Mouse (Mus musculus) heart, embryonic 14.5 days (tissue): ENCODE results near the gene Tm9sf1. TPM values are rescaled to one million over a fixed set of nuclear protein-coding genes. Genes with fewer than 3 reads are reported as not detected.

Experiments used
- ATAC-seq: fragments of 200-750 bp; cut with Nextera tagmentation; 2 replicates; pipeline ENCODE4 v1.8.0; 2017; ENCODE audit warnings: low read depth, moderate TSS enrichment; ENCODE audit not compliant: insufficient number of reproducible peaks, insufficient read depth, low FRiP score
- H3K27ac ChIP-seq, 2 experiments: fragments of 200-500 bp in 1 of 2; fragments of 300-500 bp in 1 of 2; sonication (generic) in 1 of 2; replicated peaks in 1 of 2; 2 replicates each; pipeline ENCODE4 v1.5.1; 2012 to 2014; ENCODE audit warnings: low read depth in 2 of 2, low read length in 2 of 2, control low read depth in 1 of 2, mild to moderate bottlenecking in 1 of 2, mixed read lengths in 1 of 2; ENCODE audit not compliant: control insufficient read depth in 1 of 2, insufficient read depth in 1 of 2
- H3K27me3 ChIP-seq: fragments of 300-500 bp; sonication (generic); 2 replicates; pipeline ENCODE4 v1.6.1; 2014; ENCODE audit warnings: mild to moderate bottlenecking, low read length, control low read depth; ENCODE audit not compliant: control insufficient read depth, insufficient read depth
- H3K36me3 ChIP-seq: fragments of 300-500 bp; sonication (generic); 2 replicates; pipeline ENCODE4 v1.6.1; 2014; ENCODE audit warnings: mild to moderate bottlenecking, control low read depth, low read length, mixed read lengths; ENCODE audit not compliant: control insufficient read depth, insufficient read depth
- H3K4me1 ChIP-seq, 2 experiments: fragments of 200-500 bp in 1 of 2; fragments of 300-500 bp in 1 of 2; sonication (generic) in 1 of 2; 2 replicates each; pipeline ENCODE4 v1.6.1; 2012 to 2014; ENCODE audit warnings: low read length in 2 of 2, control low read depth in 1 of 2, mixed read lengths in 1 of 2; ENCODE audit not compliant: control insufficient read depth in 2 of 2, insufficient read depth in 2 of 2
- H3K4me2 ChIP-seq: fragments of 300-500 bp; sonication (generic); 2 replicates; pipeline ENCODE4 v1.6.1; 2014; ENCODE audit warnings: mild to moderate bottlenecking, low read length
- H3K4me3 ChIP-seq, 2 experiments: fragments of 200-500 bp in 1 of 2; fragments of 300-500 bp in 1 of 2; sonication (generic) in 1 of 2; 2 replicates each; pipeline ENCODE4 v1.5.1; 2012 to 2014; ENCODE audit warnings: low read length in 2 of 2, mild to moderate bottlenecking in 2 of 2, control low read depth in 1 of 2, low read depth in 1 of 2, moderate library complexity in 1 of 2; ENCODE audit not compliant: control insufficient read depth in 1 of 2, insufficient read depth in 1 of 2
- H3K9ac ChIP-seq: fragments of 300-500 bp; sonication (generic); 2 replicates; pipeline ENCODE4 v1.6.1; 2014; ENCODE audit warnings: mild to moderate bottlenecking, low read length
- H3K9me3 ChIP-seq: fragments of 300-500 bp; sonication (generic); 2 replicates; pipeline ENCODE4 v1.6.1; 2016; ENCODE audit warnings: low read length, control low read depth; ENCODE audit not compliant: control insufficient read depth
- WGBS: fragments of 180-500 bp; shearing (Covaris S2); extraction: QIAGEN DNeasy Blood & Tissue Kit; methylation state at CpG from one replicate; pipeline ENCODE4 v1.1.7; 2014; 5-methylcytosine and 5-hydroxymethylcytosine counted together
- polyA plus RNA-seq: library from polyadenylated mRNA; unstranded; fragments of >200 nt; fragmentation: Nextera tagmentation; extraction: Ambion mirVana; gene quantifications from 2 replicates; pipeline ENCODE4 v1.2.1, GENCODE M21; 2014

Gene Tm9sf1
- polyA plus RNA-seq, 1 experiment from 2014 or later: 86.6 TPM

DNA sequence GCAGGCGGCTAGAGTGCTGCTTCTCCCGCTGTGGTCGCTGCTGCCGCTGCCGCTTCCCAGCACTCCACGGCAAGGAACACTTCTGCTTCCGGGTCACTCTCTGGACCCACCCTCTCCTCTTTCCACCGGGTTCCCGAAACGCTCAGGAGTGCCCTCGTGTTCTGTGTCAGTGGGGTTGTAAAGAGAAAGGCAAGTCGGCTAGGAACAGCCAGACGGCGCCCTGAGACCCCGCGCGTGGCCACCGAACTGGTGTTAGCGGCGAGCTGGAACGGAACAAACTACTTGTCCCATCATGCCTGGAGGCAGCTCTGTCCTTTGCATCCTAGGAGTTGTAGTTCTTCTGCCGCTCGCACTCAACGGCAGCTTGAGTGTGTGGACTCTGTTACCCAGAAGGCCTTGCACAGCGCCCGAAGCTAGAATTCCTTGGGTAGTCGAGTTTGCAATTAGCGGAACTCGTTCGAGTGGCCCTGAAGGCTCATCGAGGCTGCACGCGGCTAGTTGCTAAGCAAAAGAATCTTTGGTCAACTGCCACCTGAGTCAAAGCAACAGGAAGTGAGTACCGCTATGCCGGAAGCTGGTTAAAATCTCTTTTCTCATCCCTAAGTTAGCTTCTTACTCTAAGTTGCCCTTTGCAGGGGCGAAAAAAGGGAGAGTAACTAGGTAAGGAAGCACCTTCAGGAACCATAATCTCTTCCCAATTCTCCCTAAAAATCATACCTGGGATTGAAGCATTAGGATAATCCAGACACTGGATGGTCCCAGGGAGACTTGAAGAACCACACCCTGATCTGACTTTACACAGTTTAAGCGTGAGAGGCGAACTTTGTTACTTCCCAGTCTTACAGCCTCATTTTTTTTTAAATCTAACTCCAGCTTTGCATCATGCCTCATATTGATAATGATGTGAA is 28.5 kb upstream of the Tm9sf1 start, which contains the start of the genes Gmpr2 and Nedd8:
Gene Gmpr2 (plus strand): TSS at position 109 of the 908 bp plus-strand sequence.
Gene Nedd8 (minus strand): TSS at position 292 of the 908 bp plus-strand sequence.
- H3K4me3 ChIP-seq: peak within 1 kb of the TSS; percentile 82 to 86
- peak within 1 kb of the TSS; percentile 76 for H3K4me2 ChIP-seq
- peaks cover 2 to 10% of the 10 kb centered on the region in 2 experiments; a peak in 3 of 4 replicates for H3K4me1 ChIP-seq
- H3K9ac ChIP-seq: peak within 1 kb of the TSS; percentile 84
- H3K27me3 ChIP-seq: no peaks in the 10 kb centered on the region
- peak within 1 kb of the TSS; percentile 84 to 85 for H3K27ac ChIP-seq
- peaks cover 43% of the 10 kb centered on the region for H3K36me3 ChIP-seq
- no peaks in the 10 kb centered on the region for H3K9me3 ChIP-seq
- WGBS: under 1% methylated on average over 38 of the region's 38 CpGs
- ATAC-seq: peak; percentile 94

DNA sequence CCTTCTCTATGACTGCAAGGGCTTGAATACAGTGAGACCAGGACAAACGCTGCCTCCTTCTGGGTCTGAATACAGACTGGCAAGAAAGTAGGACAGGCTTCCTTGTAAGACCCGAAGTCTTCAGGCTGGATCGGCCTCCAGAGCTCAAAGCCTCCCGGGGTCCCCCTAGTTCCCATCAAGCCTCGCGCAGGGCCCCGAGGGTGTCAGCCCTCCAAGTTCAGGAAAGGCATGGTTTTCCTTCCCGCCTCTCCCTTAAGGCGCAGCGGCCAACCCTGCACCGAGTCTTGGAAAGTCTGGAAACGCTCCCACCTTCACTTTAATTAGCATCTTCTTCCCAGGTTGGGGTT is 27.9 kb upstream of the Tm9sf1 start:
- Histone ChIP-seq H3K36me3 (peaks cover 41% of the 10 kb centered on the region), H3K27me3 (no peaks in the 10 kb centered on the region), H3K9me3 (no peaks in the 10 kb centered on the region), H3K4me3 (peak overlapping the region; percentile 82 to 86), H3K4me1 (peaks cover 2 to 10% of the 10 kb centered on the region in 2 experiments; a peak in 3 of 4 replicates), H3K27ac (peak overlapping the region; percentile 84 to 85), H3K9ac (peak overlapping the region; percentile 84), H3K4me2 (peak overlapping the region; percentile 76)
- ATAC-seq: peak; percentile 33; the same call in 1 of the 2 replicates
- WGBS: under 1% methylated on average over 12 of the region's 12 CpGs

DNA sequence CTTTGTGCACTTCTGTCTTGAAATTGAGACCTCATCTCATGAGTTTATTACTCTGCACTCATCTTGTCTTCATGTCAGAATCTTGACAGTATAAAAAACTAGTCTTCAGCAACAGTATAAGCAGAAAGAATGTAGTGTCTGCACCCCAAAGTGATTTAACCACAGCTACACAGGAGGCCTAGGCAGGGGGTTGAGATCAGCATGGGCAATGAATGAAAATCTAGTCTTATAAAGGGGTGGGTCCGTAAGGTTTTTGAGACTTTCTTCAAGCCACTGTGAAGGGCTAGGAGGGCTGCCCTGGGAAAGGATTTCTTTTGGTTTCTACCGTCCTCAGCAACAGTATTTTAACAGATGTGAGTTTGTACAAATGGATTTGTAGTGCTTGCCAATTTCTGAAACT is 17.0 kb upstream of the Tm9sf1 start:
- Histone ChIP-seq H3K27ac (peak overlapping the region in 1 of 2 experiments; percentile 82; a peak in 1 of 4 replicates), H3K36me3 (peaks cover 47% of the 10 kb centered on the region), H3K27me3 (no peaks in the 10 kb centered on the region), H3K4me2 (peak overlapping the region; percentile 74), H3K9me3 (no peaks in the 10 kb centered on the region), H3K4me1 (peaks cover 15 to 19% of the 10 kb centered on the region in 2 experiments; a peak in 3 of 4 replicates), H3K9ac (peak overlapping the region; percentile 27; the same call in 1 of the 2 replicates), H3K4me3 (peak overlapping the region in 1 of 2 experiments; percentile 81; a peak in 2 of 4 replicates)
- 46% methylated on average over 2 of the region's 2 CpGs for WGBS
- ATAC-seq: no peak

DNA sequence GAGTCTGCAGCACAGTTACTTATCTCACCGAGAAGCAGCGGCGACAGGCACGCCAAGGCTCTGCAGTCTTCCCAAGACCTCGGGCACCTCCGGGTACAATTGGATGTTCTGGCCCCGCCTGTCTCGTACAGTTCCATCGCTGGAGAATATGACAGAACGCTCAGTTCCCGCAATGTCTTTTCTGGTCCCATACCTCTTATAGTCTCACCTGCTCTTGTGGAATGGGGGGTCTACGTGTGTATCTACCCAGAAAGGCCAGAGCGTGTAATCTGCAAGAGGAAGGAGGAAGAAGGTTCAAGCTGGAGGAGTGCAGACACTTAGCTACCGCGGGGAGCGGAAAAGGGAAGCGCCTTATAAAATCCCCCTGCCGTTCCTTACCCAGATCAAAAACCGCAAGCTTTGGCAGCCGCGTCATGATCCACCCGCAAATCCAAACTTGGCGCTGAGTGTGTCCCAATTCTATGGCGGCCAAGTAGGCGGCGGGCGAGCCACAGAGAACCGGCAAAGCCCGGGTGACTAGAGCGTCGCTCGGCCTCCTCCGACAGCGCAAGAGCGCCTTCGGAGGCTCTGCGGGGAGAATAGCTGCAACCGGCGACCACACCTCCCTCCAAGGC is 16.5 kb upstream of the Tm9sf1 start, which contains the start of gene Mdp1:
Gene Mdp1 (minus strand): TSS at position 549 of the 614 bp plus-strand sequence.
- H3K9me3 ChIP-seq: no peaks in the 10 kb centered on the region
- H3K27me3 ChIP-seq: no peaks in the 10 kb centered on the region
- WGBS: under 1% methylated on average over 39 of the region's 39 CpGs
- peak within 1 kb of the TSS; percentile 81 to 97 for H3K4me3 ChIP-seq
- peak; percentile 80 for ATAC-seq
- H3K27ac ChIP-seq: peak within 1 kb of the TSS; percentile 82 to 87
- peak within 1 kb of the TSS; percentile 74 for H3K4me2 ChIP-seq
- peak within 1 kb of the TSS; percentile 92 for H3K9ac ChIP-seq
- H3K4me1 ChIP-seq: peaks cover 15 to 19% of the 10 kb centered on the region in 2 experiments; a peak in 3 of 4 replicates
- H3K36me3 ChIP-seq: peaks cover 44% of the 10 kb centered on the region

DNA sequence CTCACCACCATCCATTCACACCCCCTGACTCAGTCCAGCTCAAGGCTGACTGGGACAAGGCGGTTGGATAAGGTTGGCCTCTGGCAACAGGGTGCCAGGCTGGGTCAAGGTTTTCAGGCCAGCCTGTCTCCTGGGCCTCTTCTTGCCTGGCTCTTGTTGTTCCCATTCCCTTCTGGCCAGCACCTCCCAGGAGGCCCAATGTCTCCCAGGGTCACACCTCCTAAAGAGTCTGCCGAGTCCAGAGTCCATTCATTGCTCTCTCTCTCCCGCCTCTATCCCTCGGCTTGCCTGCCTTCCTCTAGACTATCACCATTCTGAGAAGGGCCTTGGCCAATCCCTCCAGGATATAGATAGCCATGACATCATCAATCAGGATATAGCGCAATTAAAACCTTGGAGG is 14.4 kb upstream of the Tm9sf1 start:
- Histone ChIP-seq H3K4me2 (no peak overlapping the region), H3K9ac (no peak overlapping the region), H3K27me3 (no peaks in the 10 kb centered on the region), H3K4me3 (no peak overlapping the region), H3K9me3 (no peaks in the 10 kb centered on the region), H3K27ac (peak overlapping the region; percentile 68 to 83), H3K4me1 (peaks cover 15 to 19% of the 10 kb centered on the region in 2 experiments; a peak in 3 of 4 replicates), H3K36me3 (peaks cover 35% of the 10 kb centered on the region)
- WGBS: 72% methylated on average over 5 of the region's 5 CpGs
- ATAC-seq: no peak

DNA sequence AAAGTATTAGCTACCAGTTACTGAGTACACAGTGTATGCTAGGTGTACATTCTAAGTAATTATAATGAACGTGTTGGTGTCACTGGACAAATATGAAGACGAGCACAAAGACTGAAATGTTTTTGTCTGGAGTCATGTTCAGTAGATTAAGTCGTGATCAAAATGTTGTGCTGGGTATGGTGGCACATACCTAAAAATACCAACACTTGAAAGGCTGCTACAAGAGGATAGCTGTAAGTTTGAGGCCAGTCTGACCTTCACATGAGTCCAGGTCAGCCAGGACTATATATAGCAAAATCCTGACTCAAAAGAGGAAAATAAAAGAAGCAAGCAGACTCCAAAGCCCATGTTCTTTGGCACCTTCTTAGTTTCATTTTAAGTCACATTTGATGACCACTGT is 13.3 kb upstream of the Tm9sf1 start:
- WGBS: 41% methylated on average over 3 of the region's 3 CpGs
- Histone ChIP-seq H3K9ac (peak overlapping the region; percentile 22; the same call in 1 of the 2 replicates), H3K36me3 (peaks cover 24% of the 10 kb centered on the region), H3K4me2 (peak overlapping the region; percentile 41), H3K27me3 (no peaks in the 10 kb centered on the region), H3K4me3 (no peak overlapping the region), H3K9me3 (no peaks in the 10 kb centered on the region), H3K27ac (peak overlapping the region; percentile 83 to 97), H3K4me1 (peaks cover 15 to 19% of the 10 kb centered on the region in 2 experiments; a peak in 3 of 4 replicates)
- 0 out of 2 replicates have a peak, but pooled peaks have one; percentile 64 for ATAC-seq

DNA sequence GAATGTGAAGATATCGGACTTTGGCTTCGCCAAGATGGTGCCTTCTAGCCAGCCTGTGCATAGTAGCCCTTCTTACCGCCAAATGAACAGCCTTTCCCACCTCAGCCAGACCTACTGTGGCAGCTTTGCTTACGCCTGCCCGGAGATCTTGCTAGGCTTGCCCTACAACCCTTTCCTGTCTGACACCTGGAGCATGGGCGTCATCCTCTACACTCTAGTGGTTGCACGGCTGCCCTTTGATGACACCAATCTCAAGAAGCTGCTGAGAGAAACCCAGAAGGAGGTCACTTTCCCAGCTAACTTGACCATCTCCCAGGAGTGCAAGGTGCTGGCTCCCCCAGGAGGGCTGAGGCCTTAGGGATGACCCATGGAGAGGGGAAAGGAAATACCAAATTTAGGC is 7.9 kb upstream of the Tm9sf1 start:
- H3K4me3 ChIP-seq: no peak overlapping the region
- 71% methylated on average over 7 of the region's 7 CpGs for WGBS
- H3K9ac ChIP-seq: no peak overlapping the region
- H3K9me3 ChIP-seq: no peaks in the 10 kb centered on the region
- no peaks in the 10 kb centered on the region; a peak in 1 of 4 replicates for H3K4me1 ChIP-seq
- ATAC-seq: no peak
- peaks cover 11% of the 10 kb centered on the region for H3K36me3 ChIP-seq
- no peaks in the 10 kb centered on the region for H3K27me3 ChIP-seq
- no peak overlapping the region for H3K27ac ChIP-seq
- no peak overlapping the region for H3K4me2 ChIP-seq
